Mouse (Mus musculus) cerebellum, adult 2 months (tissue): Measurements from ENCODE around the gene Rhoh.

Source experiments
- CTCF ChIP-seq: fragments of 200-500 bp; IDR thresholded peaks from 2 replicates; pipeline ENCODE4 v1.5.1; 2011; ENCODE audit warnings: low read depth, mild to moderate bottlenecking, control low read depth, low read length, moderate library complexity, borderline replicate concordance; ENCODE audit not compliant: insufficient read depth
- POLR2A ChIP-seq: fragments of 200-500 bp; IDR thresholded peaks from 2 replicates; pipeline ENCODE4 v1.6.1; 2011; ENCODE audit warnings: low read length, control low read depth, borderline replicate concordance; ENCODE audit not compliant: insufficient read depth

GRCm38 (mm10) chr5:65838053-65838452 is 23.0 kb upstream of the Rhoh start:
- no peak for TF ChIP-seq CTCF
- TF ChIP-seq POLR2A: no peak
